Mouse (Mus musculus) embryo, embryonic 10.5 days (tissue): Measurements from ENCODE around the gene Pdzd11.

Experiments used
- DNase-seq: peaks from one replicate; pipeline ENCODE4 v3.0.0-alpha.2; 2015; ENCODE audit warnings: low spot score

Pdzd11 gene

DNA sequence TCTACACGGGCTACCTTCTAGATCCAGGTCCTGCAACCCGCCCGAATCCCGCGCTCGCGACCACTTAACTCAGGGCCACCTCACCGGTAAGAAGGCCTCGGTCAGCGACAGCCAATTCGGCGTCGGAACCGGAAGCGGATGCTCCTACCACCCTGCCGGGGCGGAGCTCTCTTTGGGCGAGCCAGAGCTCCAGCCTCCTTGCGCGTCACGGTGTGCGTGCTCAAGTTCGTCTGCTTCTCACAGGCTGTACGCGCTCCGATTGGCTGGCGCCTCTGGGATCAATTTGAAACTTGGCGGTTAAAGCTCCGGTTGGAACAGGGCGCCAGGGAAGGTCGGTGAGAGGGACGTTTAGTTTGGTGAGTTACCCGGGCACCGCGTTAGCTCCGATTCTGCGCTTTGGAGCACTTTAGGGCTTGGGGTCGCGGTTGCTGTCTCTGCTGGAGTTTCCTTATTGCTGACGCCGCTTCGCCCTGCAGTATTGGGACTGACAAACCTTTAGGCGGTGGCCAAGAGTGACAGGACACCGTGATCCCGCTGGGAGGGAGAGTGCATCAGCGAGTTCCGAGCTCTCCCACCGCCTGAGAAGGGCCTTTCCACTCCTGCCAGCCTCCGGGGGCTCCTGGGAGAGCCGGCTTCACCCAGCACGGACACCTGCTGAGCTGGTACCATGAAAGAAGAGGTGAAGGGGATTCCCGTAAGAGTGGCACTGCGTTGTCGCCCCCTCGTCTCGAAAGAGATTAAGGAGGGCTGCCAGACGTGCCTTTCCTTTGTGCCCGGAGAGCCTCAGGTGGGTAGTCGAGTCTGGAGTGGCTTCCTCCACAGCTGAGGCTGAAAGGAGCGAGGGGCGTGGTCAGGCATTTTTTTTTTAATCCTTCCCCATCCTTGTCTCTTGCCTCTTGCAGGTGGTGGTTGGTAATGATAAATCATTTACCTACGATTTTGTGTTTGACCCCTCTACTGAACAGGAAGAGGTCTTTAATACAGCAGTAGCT is at the start of gene Pdzd11:
Pdzd11 (minus strand) TSS at position 767 of the 992 bp plus-strand sequence.
- peak; percentile 95 for DNase-seq

DNA sequence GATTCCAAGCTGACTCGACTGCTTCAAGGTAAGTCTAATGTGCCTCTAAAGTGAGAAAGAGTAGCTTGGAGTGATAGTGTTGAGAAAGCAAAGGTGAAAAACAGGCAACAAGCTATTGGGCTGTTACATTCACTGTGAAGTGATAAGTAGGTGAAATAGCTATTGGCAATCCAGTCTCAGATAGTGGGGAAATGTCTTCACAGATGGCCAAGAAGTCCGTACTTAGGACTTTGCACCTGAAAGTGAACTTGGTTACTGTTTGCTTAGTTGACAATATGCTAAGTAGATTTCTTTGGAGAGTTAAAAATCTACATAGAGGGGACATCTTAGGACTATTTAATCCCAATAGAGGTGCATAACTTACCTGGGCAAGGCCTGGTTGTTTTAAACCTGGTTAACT is 38.5 kb upstream of the Pdzd11 start:
- no peak for DNase-seq

GRCm38 (mm10) chrX:100652848-100653247 is 26.5 kb upstream of the Pdzd11 start:
- DNase-seq, result no peak

DNA sequence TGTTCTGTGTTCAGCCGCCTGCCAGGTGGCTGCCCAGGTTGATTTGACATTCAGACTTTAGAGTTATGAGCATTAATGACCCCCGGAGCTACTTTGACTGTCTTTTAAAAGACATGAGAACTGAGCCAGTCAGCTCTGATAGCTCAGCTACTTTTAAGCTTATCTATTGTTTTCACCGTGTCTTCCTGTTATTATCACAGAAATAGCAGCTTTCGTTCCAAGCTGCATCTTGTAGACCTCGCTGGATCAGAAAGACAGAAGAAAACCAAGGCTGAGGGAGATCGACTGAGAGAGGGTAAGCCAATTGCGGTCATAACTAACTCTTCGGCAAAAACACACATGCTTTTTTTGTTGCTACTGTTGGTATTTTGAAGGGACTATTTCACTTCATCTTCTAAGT is 12.1 kb upstream of the Pdzd11 start:
- no peak for DNase-seq

GRCm38 (mm10) chrX:100629076-100629475 is 2.7 kb upstream of the Pdzd11 start:
- no peak for DNase-seq

GRCm38 (mm10) chrX:100625546-100625801 is 894 bp downstream of the Pdzd11 start, which contains the start of gene Kif4:
Kif4 (plus strand) TSS chrX:100625737.
- DNase-seq, result no peak

GRCm38 (mm10) chrX:100625146-100625545 is 1.2 kb downstream of the Pdzd11 start:
- DNase-seq, result peak; percentile 12

GRCm38 (mm10) chrX:100624242-100624641 is 2.1 kb downstream of the Pdzd11 start:
- DNase-seq, result no peak

DNA sequence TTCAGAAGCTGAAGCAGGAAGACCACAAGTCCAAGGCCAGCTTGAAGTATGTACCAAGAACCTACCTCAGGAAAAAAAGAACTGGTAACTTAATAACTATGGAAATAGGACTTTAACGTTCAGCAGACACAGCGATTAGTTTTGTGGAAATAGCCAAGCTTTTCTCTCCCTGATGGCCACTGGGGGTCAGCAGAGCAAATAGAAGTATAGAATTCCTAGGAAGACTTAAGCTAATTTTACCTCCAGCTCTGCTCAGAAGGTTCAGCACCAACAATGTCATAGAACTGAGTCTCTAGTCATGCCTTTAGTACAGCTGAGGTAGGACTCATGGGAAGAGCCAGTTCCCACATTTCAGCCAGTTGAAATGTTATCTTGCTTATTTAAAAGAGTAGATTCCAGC is 5.0 kb downstream of the Pdzd11 start:
- peak; percentile 2 for DNase-seq

DNA sequence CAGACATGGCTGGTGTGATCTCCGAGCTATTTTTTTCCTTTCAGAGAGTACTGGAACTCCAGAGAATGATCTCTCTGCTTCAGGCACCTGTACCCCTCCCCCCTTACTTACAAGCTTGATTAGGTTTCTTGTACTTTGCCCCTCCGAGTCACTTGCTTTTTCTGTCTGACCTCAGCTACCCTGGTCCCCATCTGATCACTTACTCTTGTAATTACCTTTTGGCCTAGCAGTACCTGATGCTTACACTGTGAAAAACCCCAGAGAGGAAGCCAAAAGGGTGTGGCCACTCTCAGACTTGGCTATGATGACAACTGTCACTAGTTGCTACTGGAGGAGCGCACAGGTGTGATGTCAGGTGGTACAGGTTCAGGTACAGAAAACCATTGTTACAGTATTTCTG is 7.9 kb downstream of the Pdzd11 start:
- DNase-seq, result no peak

DNA sequence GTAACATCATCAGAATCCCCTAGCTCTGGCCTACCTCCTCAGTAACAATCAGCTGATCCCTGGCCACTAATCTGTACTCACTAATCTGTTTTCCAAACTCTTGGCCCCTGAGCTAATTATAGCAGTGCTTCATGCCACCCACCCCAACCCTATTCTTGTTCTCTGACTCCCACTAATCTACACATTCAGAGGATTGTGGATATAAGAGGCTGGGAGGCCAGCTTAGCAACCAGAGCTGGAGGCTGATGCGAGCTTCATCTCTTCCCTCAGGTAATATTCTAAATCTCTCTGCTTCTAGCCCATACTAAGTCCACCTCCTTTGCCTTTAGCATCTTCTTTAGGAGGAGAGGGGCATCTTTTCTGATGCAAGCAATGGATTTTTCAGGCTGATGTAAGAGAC is 21.1 kb downstream of the Pdzd11 start, which contains the start of gene Arr3:
Arr3 (plus strand) TSS at position 184 of the 400 bp plus-strand sequence.
- no peak for DNase-seq

GRCm38 (mm10) chrX:100599755-100600154 is 26.6 kb downstream of the Pdzd11 start:
- DNase-seq, result no peak

- DNase-seq, result peak; percentile 54
Observed at GRCm38 (mm10) chrX:100597439-100597838, 28.9 kb downstream of the Pdzd11 start.

GRCm38 (mm10) chrX:100594791-100595190 is 31.6 kb downstream of the Pdzd11 start, which contains the start of gene P2ry4:
P2ry4 (minus strand) TSS chrX:100594869.
- no peak for DNase-seq
